Mouse (Mus musculus) small intestine, adult 2 months (tissue): ENCODE data around the gene Tnks2.

Source experiments
- CTCF ChIP-seq: fragments of 200-500 bp; IDR thresholded peaks from 2 replicates; pipeline ENCODE4 v1.5.1; 2012; ENCODE audit warnings: low read depth, mild to moderate bottlenecking, control low read depth, inconsistent platforms, low read length, moderate library complexity, mixed read lengths; ENCODE audit not compliant: insufficient replicate concordance, insufficient read length; ENCODE audit errors: extremely low read depth
- POLR2A ChIP-seq: fragments of 200-500 bp; IDR thresholded peaks from 2 replicates; pipeline ENCODE4 v1.6.1; 2012; ENCODE audit warnings: low read depth, mild to moderate bottlenecking, control low read depth, inconsistent platforms, low read length, moderate library complexity

- TF ChIP-seq POLR2A (no peak), CTCF (no peak)
These were observed 33.4 kb downstream of the Tnks2 start for GRCm38 (mm10) chr19:36867416-36867815.
